Mouse (Mus musculus): ENCODE results near the gene Anp32a.

The Anp32a gene

GRCm38 (mm10) chr9:62358851-62359250 is 17.8 kb downstream of the Anp32a start:
- ChIA-PET POLR2A (interaction anchor here (0.7 to 5.5 kb wide), 6 partner anchors 9 to 77 kb away, joined by 3 to 29 read pairs (median 7); no protein-coding TSS in a partner anchor), CTCF (interaction anchor here in 1 of 4 experiments (0.6 kb wide), 1 partner anchor 10 kb away, joined by 3 read pairs; no protein-coding TSS in a partner anchor)

- ChIA-PET POLR2A (interaction anchor here (0.6 to 6.0 kb wide), 23 partner anchors 11 to 468 kb away, joined by 3 to 41 read pairs (median 6); partner anchors contain the start of gene Anp32a (in 2 of the 4)), CTCF (interaction anchor here in 3 of 4 experiments (0.6 to 2.2 kb wide), 12 partner anchors 11 to 422 kb away, joined by 3 to 13 read pairs (median 4); no protein-coding TSS in a partner anchor)
Observed at GRCm38 (mm10) chr9:62360889-62361288, 19.8 kb downstream of the Anp32a start.

- ChIA-PET CTCF (interaction anchor here in 1 of 4 experiments (2.1 kb wide), 1 partner anchor 10 kb away, joined by 9 read pairs; no protein-coding TSS in a partner anchor), POLR2A (interaction anchor here in 3 of 4 experiments (0.6 to 6.0 kb wide), 14 partner anchors 8 to 466 kb away, joined by 3 to 41 read pairs (median 6); partner anchors contain the start of genes Anp32a (in 1 of the 3) and Glce (in 1 of the 3))
Observed at GRCm38 (mm10) chr9:62362835-62363385, 21.8 kb downstream of the Anp32a start.

- ChIA-PET CTCF (interaction anchor here in 1 of 4 experiments (2.1 kb wide), 1 partner anchor 9 kb away, joined by 9 read pairs; no protein-coding TSS in a partner anchor), POLR2A (interaction anchor here in 3 of 4 experiments (0.7 to 6.0 kb wide), 12 partner anchors 9 to 241 kb away, joined by 3 to 41 read pairs (median 6); partner anchors contain the start of genes Anp32a (in 1 of the 3) and Glce (in 1 of the 3))
Observed at GRCm38 (mm10) chr9:62363619-62364018, 22.5 kb downstream of the Anp32a start.

- ChIA-PET POLR2A (interaction anchor here in 3 of 4 experiments (0.5 to 6.0 kb wide), 9 partner anchors 8 to 1757 kb away, joined by 3 to 35 read pairs (median 5); partner anchors contain the start of genes Anp32a (in 1 of the 3) and Glce (in 1 of the 3)), CTCF (interaction anchor here in 2 of 4 experiments (0.6 to 2.1 kb wide), 3 partner anchors 9 to 127 kb away, joined by 3 to 9 read pairs (median 3); no protein-coding TSS in a partner anchor)
Observed at GRCm38 (mm10) chr9:62364216-62364615, 23.1 kb downstream of the Anp32a start.

- ChIA-PET CTCF (interaction anchor here in 1 of 4 experiments (0.6 to 1.1 kb wide), 2 partner anchors 50 to 126 kb away, joined by 3 read pairs; no protein-coding TSS in a partner anchor), POLR2A (interaction anchor here in 2 of 4 experiments (0.7 to 6.0 kb wide), 6 partner anchors 8 to 242 kb away, joined by 3 to 35 read pairs (median 8); partner anchors contain the start of gene Glce (in 1 of the 2))
Observed at GRCm38 (mm10) chr9:62364831-62365230, 23.7 kb downstream of the Anp32a start.

- CTCF ChIA-PET: interaction anchor here in 1 of 4 experiments (1.1 kb wide), 1 partner anchor 50 kb away, joined by 3 read pairs; no protein-coding TSS in a partner anchor
- POLR2A ChIA-PET: interaction anchor here in 3 of 4 experiments (0.5 to 6.0 kb wide), 8 partner anchors 7 to 243 kb away, joined by 3 to 35 read pairs (median 4); partner anchors contain the start of gene Glce (in 1 of the 3)
Observed at GRCm38 (mm10) chr9:62365326-62366080, 24.4 kb downstream of the Anp32a start.

GRCm38 (mm10) chr9:62366478-62367458 is 25.7 kb downstream of the Anp32a start:
- CTCF ChIA-PET: interaction anchor here in 1 of 4 experiments (0.6 kb wide), 1 partner anchor 1527 kb away, joined by 4 read pairs; no protein-coding TSS in a partner anchor

GRCm38 (mm10) chr9:62367510-62368071 is 26.5 kb downstream of the Anp32a start:
- POLR2A ChIA-PET: interaction anchor here in 3 of 4 experiments (0.6 to 3.5 kb wide), 14 partner anchors 10 to 165 kb away, joined by 3 to 27 read pairs (median 4); no protein-coding TSS in a partner anchor
- CTCF ChIA-PET: interaction anchor here in 3 of 4 experiments (0.5 to 1.0 kb wide), 3 partner anchors 25 to 34 kb away, joined by 3 read pairs; no protein-coding TSS in a partner anchor

More at GRCm38 (mm10) chr9:62366478-62367458, 25.7 kb downstream of the Anp32a start:
- POLR2A ChIA-PET: interaction anchor here (0.6 to 3.5 kb wide), 12 partner anchors 10 to 1088 kb away, joined by 3 to 27 read pairs (median 3); no protein-coding TSS in a partner anchor

- POLR2A ChIA-PET: interaction anchor here (0.6 to 3.5 kb wide), 20 partner anchors 9 to 413 kb away, joined by 3 to 27 read pairs (median 4); no protein-coding TSS in a partner anchor
- CTCF ChIA-PET: interaction anchor here in 3 of 4 experiments (0.5 to 1.0 kb wide), 4 partner anchors 25 to 110 kb away, joined by 3 to 15 read pairs (median 3); no protein-coding TSS in a partner anchor
Observed at GRCm38 (mm10) chr9:62368256-62368905, 27.3 kb downstream of the Anp32a start.

- CTCF ChIA-PET: interaction anchor here in 3 of 4 experiments (0.6 to 1.3 kb wide), 5 partner anchors 10 to 415 kb away, joined by 3 to 5 read pairs (median 3); no protein-coding TSS in a partner anchor
Observed at GRCm38 (mm10) chr9:62369172-62369571, 28.1 kb downstream of the Anp32a start.

GRCm38 (mm10) chr9:62370186-62370585 is 29.1 kb downstream of the Anp32a start:
- ChIA-PET POLR2A (interaction anchor here in 3 of 4 experiments (0.6 to 2.3 kb wide), 7 partner anchors 11 to 102 kb away, joined by 3 to 6 read pairs (median 3); no protein-coding TSS in a partner anchor), CTCF (interaction anchor here in 2 of 4 experiments (0.6 to 1.3 kb wide), 2 partner anchors 17 to 44 kb away, joined by 3 to 4 read pairs; no protein-coding TSS in a partner anchor)

More at GRCm38 (mm10) chr9:62369172-62369571, 28.1 kb downstream of the Anp32a start:
- POLR2A ChIA-PET: interaction anchor here in 3 of 4 experiments (0.6 to 3.5 kb wide), 15 partner anchors 8 to 368 kb away, joined by 3 to 27 read pairs (median 4); no protein-coding TSS in a partner anchor

- ChIA-PET POLR2A (interaction anchor here in 3 of 4 experiments (0.6 to 3.3 kb wide), 4 partner anchors 8 to 145 kb away, joined by 3 to 35 read pairs (median 3); no protein-coding TSS in a partner anchor), CTCF (no interaction called here)
Observed at GRCm38 (mm10) chr9:62370648-62371280, 29.7 kb downstream of the Anp32a start.

- ChIA-PET CTCF (interaction anchor here in 3 of 4 experiments (0.6 to 2.7 kb wide), 6 partner anchors 9 to 1522 kb away, joined by 3 to 12 read pairs (median 3); no protein-coding TSS in a partner anchor), POLR2A (interaction anchor here in 3 of 4 experiments (0.6 to 3.5 kb wide), 13 partner anchors 9 to 442 kb away, joined by 3 to 35 read pairs (median 4); no protein-coding TSS in a partner anchor)
Observed at GRCm38 (mm10) chr9:62371745-62372555, 30.9 kb downstream of the Anp32a start.
